Mouse (Mus musculus): ENCODE measurements around the gene Gm44503. TPM values are rescaled to one million over a fixed set of nuclear protein-coding genes. Genes with fewer than 3 reads are reported as not detected.
A peak's percentile ranks its signal among the peaks of the same experiment; 100 is the strongest.

The Gm44503 gene
- total RNA-seq, 2 experiments from 2014 or later = not detected

DNA sequence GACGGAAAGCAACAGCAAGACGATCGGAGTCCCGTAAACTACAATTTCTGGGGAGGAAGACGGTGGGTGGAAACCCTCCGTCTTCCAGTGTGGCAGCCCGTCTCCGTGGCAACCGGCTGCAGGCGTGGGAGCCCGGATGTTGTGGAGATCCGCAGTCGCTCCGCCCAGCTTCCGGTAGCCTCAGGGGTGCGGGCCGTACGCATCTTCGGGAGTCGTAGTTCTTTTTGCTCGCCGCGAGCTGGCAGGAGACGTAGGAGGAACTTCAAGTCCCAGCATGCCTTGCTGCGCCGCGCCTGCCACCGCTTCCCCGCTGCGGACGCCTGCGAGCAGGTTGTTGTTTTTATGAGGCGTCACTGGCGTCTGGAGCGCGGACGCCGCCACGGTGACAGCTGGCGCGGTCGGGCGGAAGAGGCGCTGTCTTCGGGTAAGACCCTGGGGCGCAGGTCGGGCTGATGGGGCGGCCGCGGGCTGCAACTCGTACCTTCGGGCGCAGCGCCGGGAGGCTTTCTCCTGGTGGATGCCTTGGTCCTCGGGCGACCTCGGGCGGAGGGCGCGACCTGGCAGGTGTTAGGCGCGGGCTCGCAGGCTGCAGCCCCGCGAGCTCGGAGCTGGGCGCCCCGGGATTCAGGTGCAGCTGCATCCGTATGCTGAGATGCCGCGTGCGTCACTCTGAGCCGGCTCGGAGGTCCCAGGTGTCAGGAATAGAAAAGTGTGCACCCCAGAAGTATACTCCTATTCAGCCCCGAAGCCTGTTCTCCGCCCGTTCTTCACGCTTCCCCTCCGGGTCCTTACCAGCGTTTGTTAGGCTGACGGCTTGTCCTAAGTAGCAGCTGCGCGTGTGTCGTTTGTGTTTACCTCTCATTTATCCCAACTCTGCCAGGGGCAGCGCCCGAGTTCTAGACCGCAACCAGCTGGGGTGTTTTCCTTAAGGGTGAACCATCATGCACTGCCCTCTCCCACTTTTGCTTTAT lies 26.9 kb downstream of the Gm44503 start, which contains the start of the genes Ccpg1os and Ccpg1:
Gene Ccpg1os, minus strand, starts transcription at position 133 of the 971 bp plus-strand sequence.
Gene Ccpg1, plus strand, starts transcription at position 180 of the 971 bp plus-strand sequence.
- peak within 1 kb of the TSS; percentile 97 for H3K27ac ChIP-seq
- peak; percentile 96 to 99 for DNase-seq (ENCODE audit: low spot score in 2 of 2)
- TF ChIP-seq CTCF (conservative IDR thresholded peaks at IDR 0.05) = peak; percentile 35
- peak within 1 kb of the TSS; percentile 86 for H3K4me3 ChIP-seq

DNA sequence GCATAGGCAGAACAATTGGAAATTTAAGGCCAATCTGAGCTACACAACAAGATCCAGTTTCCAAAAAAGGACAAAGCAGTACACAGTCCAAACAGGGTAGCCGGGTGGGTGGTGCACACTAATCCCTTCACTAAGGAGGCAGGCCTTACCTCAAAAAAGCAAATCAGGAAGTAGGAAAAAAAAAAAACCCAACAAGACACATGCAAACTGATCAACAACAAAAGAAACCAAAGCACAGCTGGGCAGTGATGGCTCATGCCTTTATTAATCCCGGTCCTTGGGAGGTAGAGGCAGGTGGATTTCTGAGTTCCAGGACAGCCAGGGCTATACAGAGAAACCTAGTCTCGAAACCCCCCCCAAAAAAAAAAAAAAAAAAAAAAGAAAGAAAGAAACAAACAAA lies 29.1 kb downstream of the Gm44503 start:
- Histone ChIP-seq H3K4me3 (no peak overlapping the region), H3K27ac (no peak overlapping the region)
- no peak for TF ChIP-seq CTCF (conservative IDR thresholded peaks at IDR 0.05)
- DNase-seq (ENCODE audit: low spot score in 2 of 2) = no peak

DNA sequence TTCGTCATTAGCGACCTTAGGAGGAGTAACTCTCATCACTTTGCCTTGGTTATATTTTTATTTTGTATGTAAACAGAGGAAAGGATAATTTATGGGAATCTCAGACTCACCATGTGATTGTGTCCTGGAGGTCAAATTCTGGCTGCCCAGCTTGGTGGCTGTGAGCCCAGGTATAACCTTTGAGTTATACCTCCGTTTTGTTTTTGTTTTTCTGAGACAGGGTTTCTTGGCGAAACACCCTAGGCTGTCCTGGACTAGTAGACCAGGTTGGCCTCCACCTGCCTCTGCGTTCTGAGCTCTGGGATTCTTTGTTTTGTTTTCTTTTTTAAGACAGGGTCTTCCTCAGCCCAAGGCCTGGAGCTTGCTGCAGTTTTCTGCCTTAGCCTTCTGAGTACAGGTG lies 30.1 kb downstream of the Gm44503 start:
- no peak for TF ChIP-seq CTCF (conservative IDR thresholded peaks at IDR 0.05)
- DNase-seq (ENCODE audit: low spot score in 2 of 2) = no peak

DNA sequence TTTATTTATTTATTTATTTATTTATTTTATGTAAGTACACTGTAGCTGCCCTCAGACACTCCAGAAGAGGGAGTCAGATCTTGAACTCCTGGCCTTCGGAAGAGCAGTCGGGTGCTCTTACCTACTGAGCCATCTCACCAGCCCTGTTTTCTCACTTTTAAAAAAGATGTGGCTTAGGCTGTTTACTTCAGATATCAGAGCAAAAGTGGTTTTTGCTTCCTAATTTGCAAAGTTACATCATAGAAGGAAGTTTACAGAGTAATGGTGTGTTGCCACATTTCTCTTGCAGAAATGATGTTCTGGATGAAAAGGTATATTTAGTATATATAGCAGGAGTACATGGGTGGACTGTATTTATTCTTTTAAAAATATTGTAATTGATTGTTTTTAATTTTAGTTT lies 32.8 kb downstream of the Gm44503 start:
- H3K27ac ChIP-seq = no peak overlapping the region
- no peak overlapping the region for H3K4me3 ChIP-seq
- no peak for DNase-seq (ENCODE audit: low spot score in 2 of 2)
- no peak for TF ChIP-seq CTCF (conservative IDR thresholded peaks at IDR 0.05)

More for the DNA sequence above, 30.1 kb downstream of the Gm44503 start:
- H3K4me3 ChIP-seq = no peak overlapping the region
- H3K27ac ChIP-seq = no peak overlapping the region; the same call in 1 of the 2 replicates

DNA sequence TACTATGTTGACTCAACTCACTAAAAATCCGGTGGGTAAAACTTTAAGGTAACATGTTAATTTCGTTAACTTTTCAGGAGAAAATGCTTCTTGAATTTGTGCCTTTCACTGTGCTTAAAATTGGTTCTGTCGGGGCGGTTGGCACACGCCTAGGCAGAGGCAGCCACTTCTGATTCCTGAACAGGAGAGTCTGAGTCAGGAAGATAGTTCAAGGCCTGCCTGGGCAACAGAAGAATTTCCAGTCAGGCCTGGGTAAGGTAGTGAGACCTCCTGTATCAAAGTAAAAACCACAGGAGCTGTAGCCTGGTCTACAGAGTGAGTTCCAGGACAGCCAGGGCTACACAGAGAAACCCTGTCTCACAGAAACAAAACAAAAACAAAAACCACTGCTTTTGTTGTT lies 33.9 kb downstream of the Gm44503 start:
- no peak overlapping the region for H3K4me3 ChIP-seq
- no peak for DNase-seq (ENCODE audit: low spot score in 2 of 2)
- TF ChIP-seq CTCF (conservative IDR thresholded peaks at IDR 0.05) = no peak

DNA sequence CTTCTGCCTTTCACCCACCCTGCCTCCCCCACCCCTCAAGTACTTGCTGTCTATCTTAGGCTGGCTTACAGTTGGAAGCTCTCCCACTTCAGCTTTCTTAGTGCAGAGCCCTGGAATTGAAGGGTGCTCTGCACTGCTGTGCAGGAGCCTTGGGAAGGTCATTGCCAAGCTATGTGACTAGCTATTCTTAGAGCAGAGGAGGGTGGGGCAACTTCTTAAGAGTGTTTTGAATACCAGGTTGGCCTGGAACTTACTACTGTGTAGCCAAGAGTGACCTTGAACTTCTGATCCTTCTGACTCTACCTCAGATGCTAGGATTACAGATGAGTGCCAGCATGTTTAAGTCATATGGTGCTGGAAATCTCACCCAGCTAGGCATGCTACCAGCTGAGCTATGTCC lies 37.5 kb downstream of the Gm44503 start:
- no peak for DNase-seq (ENCODE audit: low spot score in 2 of 2)
- TF ChIP-seq CTCF (conservative IDR thresholded peaks at IDR 0.05) = no peak
- no peak overlapping the region for H3K27ac ChIP-seq

More for the DNA sequence above, 33.9 kb downstream of the Gm44503 start:
- no peak overlapping the region for H3K27ac ChIP-seq

DNA sequence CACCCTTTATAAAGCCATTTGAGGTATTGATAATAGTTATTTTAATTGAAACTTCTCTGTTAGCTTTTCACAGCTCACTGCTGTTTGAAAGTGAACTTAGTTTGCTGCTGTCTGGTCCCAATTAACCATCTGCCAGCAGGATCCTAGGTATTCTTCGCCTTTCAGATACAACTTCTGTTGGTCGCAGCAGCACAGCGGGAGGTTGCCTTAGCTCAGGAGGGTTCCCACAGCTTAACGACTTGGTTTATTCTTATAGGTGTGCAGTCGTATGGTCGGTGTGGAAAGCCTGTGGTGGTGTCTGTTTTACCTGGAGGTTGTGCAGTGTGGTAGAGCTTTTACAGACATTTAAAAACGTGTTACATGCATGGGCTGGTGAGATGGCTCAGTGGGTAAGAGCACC lies 38.2 kb downstream of the Gm44503 start:
- no peak for DNase-seq (ENCODE audit: low spot score in 2 of 2)
- H3K27ac ChIP-seq = no peak overlapping the region
- no peak for TF ChIP-seq CTCF (conservative IDR thresholded peaks at IDR 0.05)
- no peak overlapping the region for H3K4me3 ChIP-seq

More for the DNA sequence above, 37.5 kb downstream of the Gm44503 start:
- H3K4me3 ChIP-seq = no peak overlapping the region

DNA sequence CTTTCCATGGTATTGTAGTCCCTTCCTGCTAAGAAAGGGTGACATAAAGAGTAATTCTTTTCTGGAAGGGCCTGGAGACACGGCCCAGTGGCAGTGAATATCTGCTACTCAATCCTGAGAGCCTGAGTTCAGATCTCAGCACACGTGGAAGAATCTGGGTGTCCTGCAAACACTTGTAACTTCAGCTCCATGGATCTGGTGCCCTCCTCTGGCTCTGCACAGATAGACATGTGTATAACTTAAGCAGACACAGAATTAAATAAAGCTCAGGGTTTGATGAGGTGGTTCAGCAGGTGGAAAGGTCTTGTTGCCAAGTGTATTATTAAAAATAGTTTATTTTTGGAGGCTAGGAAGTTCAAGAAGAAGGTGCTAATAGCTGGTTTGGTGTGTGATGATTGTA lies 41.8 kb downstream of the Gm44503 start:
- Histone ChIP-seq H3K27ac (no peak overlapping the region), H3K4me3 (no peak overlapping the region)
- TF ChIP-seq CTCF (conservative IDR thresholded peaks at IDR 0.05) = peak; percentile 56
- no peak for DNase-seq (ENCODE audit: low spot score in 2 of 2)

DNA sequence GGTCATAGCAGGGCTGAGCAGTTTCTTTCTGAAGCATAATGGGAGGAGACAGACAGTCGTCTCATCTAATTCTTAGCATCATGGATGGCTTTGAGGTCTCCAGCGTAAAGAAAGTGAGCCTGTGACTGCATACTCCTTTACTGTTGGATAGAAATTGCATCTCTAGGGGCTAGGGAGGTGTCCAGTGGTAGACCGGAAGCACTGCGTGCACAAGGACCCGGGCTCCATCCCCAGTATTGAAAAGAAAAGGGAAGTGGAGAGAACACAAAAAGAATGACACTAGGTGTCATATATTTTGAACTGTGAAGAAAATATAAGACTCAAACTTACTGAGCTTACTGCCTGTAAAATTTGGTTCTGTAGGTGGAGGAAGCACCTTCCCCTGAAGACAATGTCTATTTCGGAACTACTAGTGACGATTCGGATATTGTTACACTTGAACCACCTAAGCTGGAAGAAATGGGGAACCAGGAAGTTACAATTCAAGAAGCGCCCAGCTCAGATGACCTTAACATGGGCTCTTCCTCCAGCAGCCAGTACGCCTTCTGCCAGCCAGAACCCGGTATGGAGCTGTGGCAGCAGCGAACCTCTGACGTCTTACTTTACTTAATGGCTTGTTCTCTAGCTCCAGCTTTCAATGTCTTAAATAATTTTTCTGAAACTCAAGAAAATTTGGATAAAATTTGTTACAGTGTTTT lies 42.8 kb downstream of the Gm44503 start:
- TF ChIP-seq CTCF (conservative IDR thresholded peaks at IDR 0.05) = no peak
- DNase-seq (ENCODE audit: low spot score in 2 of 2) = no peak
- H3K27ac ChIP-seq = no peak overlapping the region; the same call in 1 of the 2 replicates
- no peak overlapping the region for H3K4me3 ChIP-seq

DNA sequence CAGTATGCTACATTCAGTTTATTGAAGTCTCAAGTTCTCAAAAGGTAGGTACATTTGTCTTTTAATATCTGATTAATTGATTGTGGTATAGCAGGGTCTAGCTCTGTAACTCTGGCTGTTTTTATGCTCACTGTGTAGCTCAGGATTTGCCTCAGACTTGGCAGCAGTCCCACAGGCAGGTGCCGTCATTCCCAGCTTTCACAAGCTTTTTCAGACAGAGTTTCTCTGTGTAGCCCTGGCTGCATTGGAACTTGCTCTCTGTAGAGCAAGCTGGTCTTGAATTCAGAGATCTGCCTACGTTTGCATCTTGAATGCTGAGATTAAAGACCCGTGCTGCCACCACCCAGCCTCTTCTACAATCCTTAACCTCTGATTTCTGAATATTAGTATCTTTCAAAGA lies 43.5 kb downstream of the Gm44503 start:
- Histone ChIP-seq H3K27ac (peak overlapping the region; percentile 11; the same call in 1 of the 2 replicates), H3K4me3 (no peak overlapping the region)
- TF ChIP-seq CTCF (conservative IDR thresholded peaks at IDR 0.05) = no peak
- no peak for DNase-seq (ENCODE audit: low spot score in 2 of 2)

DNA sequence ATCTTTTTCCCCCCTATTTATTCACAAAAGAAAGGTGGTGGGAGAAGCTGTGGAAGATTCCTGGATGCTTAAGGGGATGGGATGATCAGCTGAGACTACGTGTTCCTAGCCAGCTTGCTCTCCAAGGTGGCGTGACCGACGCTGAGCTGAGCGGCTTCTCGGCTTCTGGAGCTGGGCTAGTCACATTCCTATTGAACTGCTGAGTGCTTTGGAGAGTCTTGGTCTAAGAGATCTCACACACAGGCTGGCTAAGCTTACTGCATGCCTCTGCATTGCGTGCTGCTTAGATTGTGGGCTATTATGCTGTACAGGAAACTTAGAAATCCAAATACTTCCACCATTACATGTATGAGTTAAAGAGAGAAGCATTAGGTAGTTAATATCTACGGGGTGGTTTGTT lies 45.4 kb downstream of the Gm44503 start:
- Histone ChIP-seq H3K27ac (no peak overlapping the region), H3K4me3 (no peak overlapping the region)
- no peak for DNase-seq (ENCODE audit: low spot score in 2 of 2)
- no peak for TF ChIP-seq CTCF (conservative IDR thresholded peaks at IDR 0.05)

DNA sequence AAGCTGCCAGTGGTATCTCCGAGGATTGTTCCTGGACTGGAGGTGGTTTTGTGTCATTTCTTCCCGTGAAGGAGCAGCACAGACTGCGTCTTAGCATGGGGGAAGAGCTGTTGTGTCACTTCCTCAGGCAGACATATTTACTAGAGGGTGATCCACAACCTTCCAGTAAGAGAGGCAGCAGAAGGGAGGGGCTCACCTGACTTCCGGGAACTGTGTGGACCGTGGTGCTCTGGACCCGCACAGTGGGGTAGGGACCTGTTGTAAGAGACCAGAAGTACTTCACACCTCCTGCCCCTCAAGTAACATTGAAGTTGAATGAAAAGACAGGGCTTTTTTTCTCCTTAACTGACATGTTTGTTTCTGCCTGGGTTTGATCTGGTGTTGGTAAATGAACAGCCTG lies 46.5 kb downstream of the Gm44503 start:
- Histone ChIP-seq H3K27ac (no peak overlapping the region), H3K4me3 (no peak overlapping the region)
- TF ChIP-seq CTCF (conservative IDR thresholded peaks at IDR 0.05) = no peak
- no peak for DNase-seq (ENCODE audit: low spot score in 2 of 2)

DNA sequence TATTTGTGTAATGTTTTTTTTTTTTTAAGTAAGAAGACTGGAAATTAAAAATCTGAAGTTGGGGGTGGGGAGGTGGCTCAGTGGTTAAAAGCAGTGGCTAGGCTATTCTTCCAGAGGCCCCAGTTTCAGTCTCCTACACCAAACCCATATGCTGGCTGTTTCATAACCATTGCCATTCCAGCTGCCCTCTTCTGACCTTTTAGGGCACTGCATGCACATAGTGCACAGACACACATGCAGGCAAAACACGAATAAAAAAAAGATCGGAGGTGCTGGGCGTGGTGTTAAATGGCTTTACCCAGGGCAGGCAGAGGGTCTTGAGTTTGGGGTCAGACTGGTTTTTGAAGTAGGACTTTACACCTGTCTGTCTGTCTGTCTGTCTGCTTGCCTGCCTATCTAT lies 47.5 kb downstream of the Gm44503 start:
- peak; percentile 39 for TF ChIP-seq CTCF (conservative IDR thresholded peaks at IDR 0.05)
- Histone ChIP-seq H3K27ac (no peak overlapping the region), H3K4me3 (no peak overlapping the region)
- no peak for DNase-seq (ENCODE audit: low spot score in 2 of 2)

All from layer of hippocampus, adult 2 months (tissue).